Mouse (Mus musculus) forebrain, embryonic 10.5 days (tissue): ENCODE measurements around the gene Siah3. TPM values are rescaled to one million over a fixed set of nuclear protein-coding genes. Genes with fewer than 3 reads are reported as not detected.
"Not testable (repeated sequence)": the region's sequence is repeated elsewhere in the genome, so short reads cannot be mapped to it uniquely, and the experiment has no call there.

ENCODE experiments used
- DNase-seq: peaks from one replicate; pipeline ENCODE4 v3.0.0-alpha.2; 2017; ENCODE audit warnings: low spot score; ENCODE audit errors: extremely low spot score
- H3K27ac ChIP-seq: fragments of 300-500 bp; sonication (generic); 2 replicates; pipeline ENCODE4 v1.5.1; 2016; ENCODE audit warnings: mild to moderate bottlenecking
- H3K27me3 ChIP-seq: fragments of 300-500 bp; sonication (generic); 2 replicates; pipeline ENCODE4 v1.6.1; 2016; ENCODE audit warnings: mild to moderate bottlenecking; ENCODE audit not compliant: poor library complexity, severe bottlenecking
- H3K36me3 ChIP-seq: fragments of 300-500 bp; sonication (generic); replicated peaks from 2 replicates; pipeline ENCODE4 v1.6.1; 2016; ENCODE audit warnings: mild to moderate bottlenecking, moderate library complexity
- H3K4me1 ChIP-seq: fragments of 300-500 bp; sonication (generic); 2 replicates; pipeline ENCODE4 v1.6.1; 2016
- H3K4me3 ChIP-seq: fragments of 300-500 bp; sonication (generic); 2 replicates; pipeline ENCODE4 v1.5.1; 2016; ENCODE audit warnings: mild to moderate bottlenecking, moderate library complexity
- H3K9me3 ChIP-seq: fragments of 300-500 bp; sonication (generic); 2 replicates; pipeline ENCODE4 v1.6.1; 2016; ENCODE audit warnings: mild to moderate bottlenecking, moderate library complexity
- WGBS: fragments of 180-500 bp; shearing (Covaris S2); methylation state at CpG from one replicate; pipeline ENCODE4 v1.1.7; 2016; 5-methylcytosine and 5-hydroxymethylcytosine counted together
- polyA plus RNA-seq: library from polyadenylated mRNA; unstranded; fragments of >200 nt; fragmentation: Nextera tagmentation; extraction: Ambion mirVana; gene quantifications from 2 replicates; pipeline ENCODE4 v1.2.1, GENCODE M21; 2016

Gene Siah3
- polyA plus RNA-seq, 1 experiment from 2014 or later, result 0.63 TPM

GRCm38 (mm10) chr14:75446314-75446713, 9.5 kb upstream of the Siah3 start:
- not testable (repeated sequence) for H3K36me3 ChIP-seq, DNase-seq

DNA sequence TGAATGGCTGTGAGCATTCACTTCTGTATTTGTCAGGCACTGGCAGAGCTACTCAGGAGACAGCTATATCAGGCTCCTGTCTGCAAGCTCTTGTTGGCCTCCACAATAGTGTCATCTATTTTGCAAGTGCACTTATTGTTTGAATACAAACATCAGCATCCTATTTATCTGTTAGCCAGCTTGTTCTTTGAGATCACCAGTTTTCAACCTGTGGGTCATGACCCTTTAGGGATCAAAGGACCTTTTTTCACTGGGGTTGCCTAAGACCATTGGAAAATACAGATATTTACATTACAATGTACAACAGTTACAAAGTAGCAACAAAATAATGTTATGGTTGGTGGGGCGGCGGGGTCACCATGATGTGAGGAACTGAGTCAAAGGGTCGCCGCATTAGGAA, 1.9 kb upstream of the Siah3 start:
- Histone ChIP-seq H3K9me3 (no peaks in the 10 kb centered on the region), H3K4me1 (peaks cover 47% of the 10 kb centered on the region), H3K27me3 (peaks cover 41% of the 10 kb centered on the region), H3K36me3 (no peaks in the 10 kb centered on the region), H3K27ac (no peak overlapping the region), H3K4me3 (no peak overlapping the region)
- WGBS, result 95% methylated on average over 4 of the region's 4 CpGs
- DNase-seq, result no peak

More at GRCm38 (mm10) chr14:75446314-75446713, 9.5 kb upstream of the Siah3 start:
- H3K4me1 ChIP-seq, result peaks cover 25% of the 10 kb centered on the region
- not testable (repeated sequence) for H3K9me3 ChIP-seq, H3K4me3 ChIP-seq, H3K27me3 ChIP-seq
- peak overlapping the region; percentile 66; the same call in 1 of the 2 replicates for H3K27ac ChIP-seq

DNA sequence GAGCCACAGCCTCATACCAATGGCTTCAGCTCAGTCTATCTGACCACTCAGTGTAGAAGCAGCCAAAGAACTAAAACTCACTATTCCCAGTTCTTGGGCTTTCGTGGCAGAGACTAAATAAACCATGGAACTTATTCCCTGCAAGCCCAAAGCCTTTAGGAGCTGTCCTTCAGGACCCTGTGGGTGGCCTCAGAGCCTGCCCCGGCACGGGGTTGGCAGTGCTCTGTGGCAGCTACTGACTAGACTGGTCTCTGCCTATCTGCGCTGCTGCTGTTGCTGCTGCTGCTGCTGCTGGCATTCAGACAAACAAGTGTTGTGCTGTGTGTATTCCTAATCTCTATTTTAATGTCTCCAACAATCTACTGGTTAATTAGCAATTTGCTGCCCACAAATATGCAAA, 1.1 kb upstream of the Siah3 start:
- Histone ChIP-seq H3K4me1 (peaks cover 55% of the 10 kb centered on the region), H3K4me3 (0 out of 2 replicates have a peak overlapping the region, but pooled peaks have one; percentile 3), H3K9me3 (no peaks in the 10 kb centered on the region), H3K27me3 (peaks cover 49% of the 10 kb centered on the region), H3K36me3 (no peaks in the 10 kb centered on the region), H3K27ac (no peak overlapping the region; the same call in 1 of the 2 replicates)
- WGBS, result 16% methylated on average over 4 of the region's 4 CpGs
- DNase-seq, result no peak

GRCm38 (mm10) chr14:75455361-75455742, 430 bp upstream of the Siah3 start:
- Histone ChIP-seq H3K9me3 (no peaks in the 10 kb centered on the region), H3K4me1 (peaks cover 62% of the 10 kb centered on the region), H3K27me3 (peaks cover 49% of the 10 kb centered on the region), H3K4me3 (peak overlapping the region; percentile 59), H3K27ac (peak overlapping the region; percentile 79; the same call in 1 of the 2 replicates), H3K36me3 (no peaks in the 10 kb centered on the region)
- 57% methylated on average over 3 of the region's 3 CpGs for WGBS
- DNase-seq, result no peak

DNA sequence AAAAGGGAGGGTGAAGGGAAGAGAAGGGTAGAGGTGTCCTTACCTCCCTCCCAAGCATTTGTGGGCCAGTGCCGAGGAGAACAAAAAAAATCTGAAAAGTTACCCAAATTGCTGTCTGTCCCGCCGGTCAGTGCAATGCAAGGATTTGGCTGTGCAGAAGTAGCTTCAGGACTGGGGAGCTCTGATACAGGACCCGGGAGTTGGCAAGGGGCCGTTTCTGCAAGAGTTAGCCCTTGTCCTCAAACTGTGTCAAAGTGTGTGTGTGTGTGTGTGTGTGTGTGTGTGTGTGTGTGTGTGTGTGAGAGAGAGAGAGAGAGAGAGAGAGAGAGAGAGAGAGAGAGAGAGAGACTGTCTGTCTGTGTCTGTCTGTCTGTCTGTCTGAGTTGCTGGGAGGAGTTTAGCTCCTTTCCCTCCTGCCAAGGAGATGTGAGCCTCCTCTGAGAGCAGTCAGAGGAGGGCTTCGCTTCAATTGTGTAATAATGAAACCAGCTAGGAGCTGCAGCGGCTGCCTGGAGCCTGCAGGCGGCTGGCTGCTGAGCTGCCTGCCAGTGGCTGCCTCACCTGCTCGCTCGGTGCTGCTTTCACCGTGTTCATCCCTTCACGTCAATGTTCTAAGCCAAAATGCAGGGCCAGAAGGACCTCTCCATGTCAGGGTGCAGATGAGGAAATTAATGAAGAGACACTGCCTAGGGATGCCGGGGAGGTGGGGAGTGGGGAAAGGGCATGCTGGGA, 873 bp downstream of the Siah3 start:
- Histone ChIP-seq H3K27me3 (peaks cover 49% of the 10 kb centered on the region), H3K36me3 (no peaks in the 10 kb centered on the region), H3K4me1 (peaks cover 72% of the 10 kb centered on the region), H3K4me3 (peak overlapping the region; percentile 59), H3K9me3 (no peaks in the 10 kb centered on the region), H3K27ac (peak overlapping the region; percentile 79)
- 2% methylated on average over 13 of the region's 13 CpGs for WGBS
- peak; percentile 39 for DNase-seq

DNA sequence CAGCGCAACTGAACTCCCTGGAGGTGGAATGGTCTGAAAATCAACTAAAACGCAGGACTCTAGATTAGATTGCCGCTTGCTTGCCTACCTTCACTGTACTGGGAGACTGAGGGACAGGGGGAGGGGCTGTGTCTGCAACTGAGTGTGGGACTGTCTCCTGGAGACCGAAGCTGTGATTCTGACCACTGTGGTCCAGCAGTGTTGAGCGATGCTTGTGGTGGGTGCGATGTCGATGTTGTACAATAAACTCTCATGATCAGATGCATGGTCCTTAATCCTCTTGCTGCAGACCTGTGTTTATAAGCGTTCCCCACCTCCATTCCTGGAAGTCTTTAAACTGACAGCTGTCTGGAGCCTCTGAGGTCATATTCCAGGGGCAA, 1.4 kb downstream of the Siah3 start:
- H3K36me3 ChIP-seq, result no peaks in the 10 kb centered on the region
- peaks cover 72% of the 10 kb centered on the region for H3K4me1 ChIP-seq
- WGBS, result 28% methylated on average over 8 of the region's 8 CpGs
- peak; percentile 35 for DNase-seq
- peaks cover 49% of the 10 kb centered on the region for H3K27me3 ChIP-seq
- H3K9me3 ChIP-seq, result no peaks in the 10 kb centered on the region
- H3K4me3 ChIP-seq, result peak overlapping the region; percentile 59
- H3K27ac ChIP-seq, result peak overlapping the region; percentile 79

DNA sequence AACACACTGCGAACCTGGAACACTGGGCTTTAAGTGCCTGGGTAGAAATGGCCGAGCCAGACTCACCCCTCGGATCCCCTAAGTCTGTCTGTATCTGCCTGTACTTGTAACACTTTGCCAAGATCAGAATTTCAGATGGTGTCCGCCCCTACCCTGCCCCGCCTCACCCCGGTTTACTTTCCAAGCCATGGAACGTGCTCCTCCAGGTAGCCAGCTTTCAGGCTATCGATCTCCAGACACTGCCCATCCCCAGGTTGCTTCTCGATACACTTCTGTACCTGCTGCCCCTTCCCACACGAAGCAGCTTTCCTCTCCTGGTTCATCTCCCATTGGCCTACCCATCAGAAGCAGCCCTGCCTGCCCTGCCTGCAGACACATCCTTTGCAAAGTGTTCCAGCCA, 3.6 kb downstream of the Siah3 start:
- H3K36me3 ChIP-seq, result no peaks in the 10 kb centered on the region
- H3K4me3 ChIP-seq, result no peak overlapping the region
- H3K27ac ChIP-seq, result peak overlapping the region; percentile 67; the same call in 1 of the 2 replicates
- H3K4me1 ChIP-seq, result peaks cover 67% of the 10 kb centered on the region
- WGBS, result 76% methylated on average over 10 of the region's 10 CpGs
- H3K9me3 ChIP-seq, result no peaks in the 10 kb centered on the region
- H3K27me3 ChIP-seq, result peaks cover 49% of the 10 kb centered on the region
- no peak for DNase-seq

GRCm38 (mm10) chr14:75459991-75460390, 4.2 kb downstream of the Siah3 start:
- Histone ChIP-seq H3K4me1 (peaks cover 61% of the 10 kb centered on the region), H3K27ac (peak overlapping the region; percentile 67), H3K27me3 (peaks cover 43% of the 10 kb centered on the region)

GRCm38 (mm10) chr14:75460436-75460835, 4.7 kb downstream of the Siah3 start:
- 42% methylated on average over 3 of the region's 3 CpGs for WGBS
- peaks cover 57% of the 10 kb centered on the region for H3K4me1 ChIP-seq
- no peak overlapping the region for H3K4me3 ChIP-seq
- peaks cover 39% of the 10 kb centered on the region for H3K27me3 ChIP-seq
- no peak for DNase-seq
- H3K27ac ChIP-seq, result peak overlapping the region; percentile 67
- no peaks in the 10 kb centered on the region for H3K9me3 ChIP-seq
- no peaks in the 10 kb centered on the region for H3K36me3 ChIP-seq

More at GRCm38 (mm10) chr14:75459991-75460390, 4.2 kb downstream of the Siah3 start:
- 38% methylated on average over 3 of the region's 3 CpGs for whole genome bisulfite sequencing
- Histone ChIP-seq H3K36me3 (no peaks in the 10 kb centered on the region), H3K9me3 (no peaks in the 10 kb centered on the region), H3K4me3 (no peak overlapping the region)
- no peak for DNase-seq

- no peak for DNase-seq
- Histone ChIP-seq H3K9me3 (no peaks in the 10 kb centered on the region), H3K36me3 (no peaks in the 10 kb centered on the region), H3K27ac (no peak overlapping the region), H3K4me3 (no peak overlapping the region), H3K4me1 (peaks cover 43% of the 10 kb centered on the region), H3K27me3 (peaks cover 30% of the 10 kb centered on the region)
- 90% methylated on average over 4 of the region's 4 CpGs for WGBS
Observed at GRCm38 (mm10) chr14:75461770-75462169, 6.0 kb downstream of the Siah3 start.

- no peaks in the 10 kb centered on the region for H3K9me3 ChIP-seq
- peaks cover 31% of the 10 kb centered on the region for H3K4me1 ChIP-seq
- 92% methylated on average over 4 of the region's 4 CpGs for WGBS
- no peak for DNase-seq
- no peak overlapping the region for H3K27ac ChIP-seq
- H3K4me3 ChIP-seq, result no peak overlapping the region
- H3K36me3 ChIP-seq, result no peaks in the 10 kb centered on the region
- peaks cover 16% of the 10 kb centered on the region for H3K27me3 ChIP-seq
Observed at GRCm38 (mm10) chr14:75463171-75463570, 7.4 kb downstream of the Siah3 start.

DNA sequence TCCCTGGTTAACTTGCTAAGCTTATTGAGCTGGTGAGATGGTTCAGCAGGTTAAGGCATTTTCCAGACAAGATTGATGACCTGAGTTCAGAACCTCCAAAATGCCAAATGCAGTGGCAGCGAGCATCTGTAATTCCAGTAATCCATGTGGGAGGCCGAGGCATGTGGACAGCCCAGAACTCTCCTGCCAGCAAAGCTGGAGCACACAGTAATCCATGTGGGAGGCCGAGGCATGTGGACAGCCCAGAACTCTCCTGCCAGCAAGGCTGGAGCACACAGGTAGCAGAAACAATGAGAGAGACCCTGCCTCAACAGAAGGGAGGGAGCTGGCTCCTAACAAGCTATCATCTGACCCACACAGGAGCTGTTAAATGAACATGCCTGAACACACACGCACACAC, 13.2 kb downstream of the Siah3 start:
- Histone ChIP-seq H3K4me1 (peaks cover 18% of the 10 kb centered on the region), H3K27ac (no peak overlapping the region), H3K36me3 (no peaks in the 10 kb centered on the region), H3K9me3 (0 out of 2 replicates have a peak, but pooled peaks cover 4% of the 10 kb centered on the region), H3K27me3 (no peaks in the 10 kb centered on the region), H3K4me3 (no peak overlapping the region)
- no peak for DNase-seq
- 80% methylated on average over 4 of the region's 4 CpGs for WGBS

- WGBS, result 59% methylated on average over 9 of the region's 9 CpGs
- no peak overlapping the region for H3K4me3 ChIP-seq
- DNase-seq, result peak; percentile 52
- H3K27me3 ChIP-seq, result no peaks in the 10 kb centered on the region
- H3K27ac ChIP-seq, result peak overlapping the region; percentile 85
- H3K9me3 ChIP-seq, result 0 out of 2 replicates have a peak, but pooled peaks cover 4% of the 10 kb centered on the region
- no peaks in the 10 kb centered on the region for H3K36me3 ChIP-seq
- H3K4me1 ChIP-seq, result peaks cover 28% of the 10 kb centered on the region
Observed at GRCm38 (mm10) chr14:75473061-75473930, 17.5 kb downstream of the Siah3 start.
